Mouse (Mus musculus) C2C12 (cell line): ENCODE measurements around the gene Plxna1. TPM values are rescaled to one million over a fixed set of nuclear protein-coding genes. Genes with fewer than 3 reads are reported as not detected.

ENCODE experiments used
- H3K27me3 ChIP-seq: one replicate; pipeline ENCODE4 v1.6.1; 2011; ENCODE audit not compliant: control insufficient read depth, insufficient read depth, insufficient read length
- H3K36me3 ChIP-seq: one replicate; pipeline ENCODE4 v1.6.1; 2011; ENCODE audit not compliant: control insufficient read depth, insufficient read depth
- H3K4me3 ChIP-seq: one replicate; pipeline ENCODE4 v1.5.1; 2011; ENCODE audit warnings: mild to moderate bottlenecking, control low read depth; ENCODE audit not compliant: poor library complexity, insufficient read depth, severe bottlenecking
- H3K79me2 ChIP-seq: one replicate; pipeline ENCODE4 v1.6.1; 2011; ENCODE audit not compliant: control insufficient read depth, insufficient read depth
- H3K79me3 ChIP-seq: one replicate; pipeline ENCODE4 v1.6.1; 2011; ENCODE audit warnings: low read depth, control low read depth
- H3ac ChIP-seq: one replicate; pipeline ENCODE3; 2011; ENCODE audit warnings: low read depth; ENCODE audit not compliant: control insufficient read depth, insufficient read length
- CEBPB ChIP-seq: IDR thresholded peaks from one replicate; pipeline ENCODE4 v1.6.1; 2011; ENCODE audit warnings: low read depth, mild to moderate bottlenecking, control low read depth, moderate library complexity
- CTCF ChIP-seq: IDR thresholded peaks from one replicate; pipeline ENCODE4 v1.5.1; 2011; ENCODE audit not compliant: control insufficient read depth, insufficient read depth, insufficient read length
- FOSL1 ChIP-seq: IDR thresholded peaks from one replicate; pipeline ENCODE4 v1.8.0; 2011; ENCODE audit warnings: mild to moderate bottlenecking, low read length; ENCODE audit not compliant: poor library complexity, insufficient read depth, severe bottlenecking
- MAX ChIP-seq: IDR thresholded peaks from one replicate; pipeline ENCODE4 v1.6.1; 2011; ENCODE audit warnings: mild to moderate bottlenecking, control low read depth
- MYOD1 ChIP-seq: IDR thresholded peaks from one replicate; pipeline ENCODE4 v1.6.1; 2011; ENCODE audit warnings: low read depth; ENCODE audit not compliant: control insufficient read depth, insufficient read length
- MYOG ChIP-seq: IDR thresholded peaks from one replicate; pipeline ENCODE4 v1.6.1; 2011; ENCODE audit not compliant: control insufficient read depth, insufficient read length; ENCODE audit errors: extremely low read depth
- USF1 ChIP-seq: IDR thresholded peaks from one replicate; pipeline ENCODE4 v1.6.1; 2011; ENCODE audit warnings: low read depth, mild to moderate bottlenecking, control low read depth, moderate library complexity
- polyA plus RNA-seq: library from polyadenylated mRNA; unstranded; fragments of >200 nt; fragmentation: generic; extraction: Trizol; gene quantifications from one replicate; pipeline ENCODE4 v1.2.1, GENCODE M21; 2012; ENCODE audit warnings: missing spikeins

Gene Plxna1
- polyA plus RNA-seq, 1 experiment: 40.9 TPM

- peaks cover 97% of the 10 kb centered on the region for H3K36me3 ChIP-seq
- TF ChIP-seq USF1 (no peak), MYOD1 (no peak), CEBPB (no peak), CTCF (no peak), FOSL1 (no peak), MYOG (no peak), MAX (no peak)
- peaks cover 8% of the 10 kb centered on the region for H3K79me2 ChIP-seq
- H3K4me3 ChIP-seq: no peak overlapping the region
- H3ac ChIP-seq: no peak overlapping the region
- H3K79me3 ChIP-seq: no peaks in the 10 kb centered on the region
- no peaks in the 10 kb centered on the region for H3K27me3 ChIP-seq
These were observed 24.8 kb downstream of the Plxna1 start for GRCm38 (mm10) chr6:89337574-89337973.

- H3K36me3 ChIP-seq: peaks cover 96% of the 10 kb centered on the region
- no peak for TF ChIP-seq CTCF
- TF ChIP-seq MYOD1: no peak
- no peak for TF ChIP-seq USF1
- no peak for TF ChIP-seq MAX
- no peaks in the 10 kb centered on the region for H3K79me2 ChIP-seq
- no peak overlapping the region for H3ac ChIP-seq
- no peak overlapping the region for H3K4me3 ChIP-seq
- H3K27me3 ChIP-seq: no peaks in the 10 kb centered on the region
- H3K79me3 ChIP-seq: no peaks in the 10 kb centered on the region
These were observed 28.3 kb downstream of the Plxna1 start for GRCm38 (mm10) chr6:89333964-89334702.

GRCm38 (mm10) chr6:89330957-89331356 is 31.5 kb downstream of the Plxna1 start:
- no peaks in the 10 kb centered on the region for H3K27me3 ChIP-seq
- H3K4me3 ChIP-seq: no peak overlapping the region
- no peak overlapping the region for H3ac ChIP-seq
- H3K36me3 ChIP-seq: peaks cover 94% of the 10 kb centered on the region
- no peaks in the 10 kb centered on the region for H3K79me3 ChIP-seq
- TF ChIP-seq MAX (no peak), CEBPB (no peak)
- H3K79me2 ChIP-seq: no peaks in the 10 kb centered on the region

DNA sequence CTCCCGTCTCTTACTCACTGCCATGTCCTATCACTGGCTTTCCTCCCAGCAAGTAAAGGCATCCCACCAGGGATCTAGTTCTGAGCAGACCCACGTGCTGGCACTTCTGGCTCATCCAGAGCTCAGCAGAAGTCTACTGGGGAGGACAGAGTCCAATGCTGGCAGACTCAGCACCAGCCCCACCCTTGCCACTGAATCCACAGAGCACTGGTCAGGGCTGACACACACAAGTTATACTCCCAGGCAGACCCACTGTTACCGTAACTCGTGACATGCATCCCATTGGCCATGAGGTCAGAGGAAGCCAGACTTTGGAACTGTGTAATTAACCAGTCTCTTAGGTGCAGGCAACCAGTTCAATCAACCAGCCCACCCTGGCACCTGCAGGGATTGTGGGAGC is 33.8 kb downstream of the Plxna1 start:
- Histone ChIP-seq H3K36me3 (peaks cover 88% of the 10 kb centered on the region), H3ac (no peak overlapping the region), H3K27me3 (no peaks in the 10 kb centered on the region), H3K79me2 (no peaks in the 10 kb centered on the region), H3K4me3 (no peak overlapping the region), H3K79me3 (no peaks in the 10 kb centered on the region)
- TF ChIP-seq MYOD1: no peak
- no peak for TF ChIP-seq CEBPB
- no peak for TF ChIP-seq USF1

GRCm38 (mm10) chr6:89327746-89328491 is 34.5 kb downstream of the Plxna1 start:
- Histone ChIP-seq H3K4me3 (no peak overlapping the region), H3ac (no peak overlapping the region), H3K36me3 (peaks cover 88% of the 10 kb centered on the region), H3K79me3 (no peaks in the 10 kb centered on the region), H3K27me3 (no peaks in the 10 kb centered on the region), H3K79me2 (no peaks in the 10 kb centered on the region)
- TF ChIP-seq MAX (no peak), FOSL1 (no peak), CTCF (no peak), MYOD1 (peak; percentile 53), USF1 (no peak)

DNA sequence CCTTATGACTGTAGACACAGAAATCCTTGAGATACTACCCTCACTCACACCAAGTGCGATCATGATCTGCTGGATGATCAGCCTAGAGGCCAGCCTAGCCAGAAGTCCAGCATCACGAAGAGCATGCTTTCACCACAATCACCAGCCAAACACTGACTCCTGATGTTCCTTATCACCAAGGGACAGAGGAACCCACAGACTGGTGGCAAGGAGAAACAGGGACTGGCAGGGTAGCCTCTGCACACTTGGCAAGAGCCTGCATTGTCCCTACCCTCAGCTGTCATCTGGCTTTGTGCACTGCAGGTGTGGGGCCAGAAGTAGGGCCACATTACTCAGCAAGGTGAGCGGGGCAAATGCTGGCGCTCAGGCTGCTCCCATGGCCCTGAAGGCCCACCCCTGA is 37.6 kb downstream of the Plxna1 start:
- Histone ChIP-seq H3ac (no peak overlapping the region), H3K27me3 (no peaks in the 10 kb centered on the region), H3K79me3 (no peaks in the 10 kb centered on the region), H3K79me2 (no peaks in the 10 kb centered on the region), H3K4me3 (no peak overlapping the region), H3K36me3 (peaks cover 88% of the 10 kb centered on the region)
- no peak for TF ChIP-seq MYOG
- TF ChIP-seq CTCF: no peak
- TF ChIP-seq USF1: no peak
- no peak for TF ChIP-seq CEBPB
- no peak for TF ChIP-seq FOSL1
- TF ChIP-seq MYOD1: no peak
- TF ChIP-seq MAX: no peak
